Mouse (Mus musculus): ENCODE results near the gene Irf2bp1.

- TF ChIP-seq CTCF (IDR thresholded peaks at IDR 0.05): no peak
- no peak for TF ChIP-seq EP300 (IDR thresholded peaks at IDR 0.05)
Observed at GRCm38 (mm10) chr7:19003902-19004630, at the start of gene Irf2bp1.
